Mouse (Mus musculus) limb, embryonic 12.5 days (tissue): ENCODE data around the gene Prdm2. TPM values are rescaled to one million over a fixed set of nuclear protein-coding genes. Genes with fewer than 3 reads are reported as not detected.
A peak's percentile ranks its signal among the peaks of the same experiment; 100 is the strongest.

Source experiments
- ATAC-seq: fragments of 200-750 bp; cut with Nextera tagmentation; 2 replicates; pipeline ENCODE4 v1.8.0; 2017; ENCODE audit warnings: low read depth, moderate TSS enrichment; ENCODE audit not compliant: insufficient number of reproducible peaks, insufficient read depth, low FRiP score, low TSS enrichment
- H3K27ac ChIP-seq: fragments of 300-500 bp; sonication (generic); 2 replicates; pipeline ENCODE4 v1.5.1; 2016; ENCODE audit warnings: mild to moderate bottlenecking, moderate library complexity
- H3K27me3 ChIP-seq: fragments of 300-500 bp; sonication (generic); 2 replicates; pipeline ENCODE4 v1.6.1; 2016; ENCODE audit warnings: mild to moderate bottlenecking, moderate library complexity
- H3K36me3 ChIP-seq: fragments of 300-500 bp; sonication (generic); 2 replicates; pipeline ENCODE4 v1.6.1; 2016; ENCODE audit warnings: mild to moderate bottlenecking, moderate library complexity
- H3K4me1 ChIP-seq: fragments of 300-500 bp; sonication (generic); replicated peaks from 2 replicates; pipeline ENCODE4 v1.6.1; 2016
- H3K4me2 ChIP-seq: fragments of 300-500 bp; sonication (generic); 2 replicates; pipeline ENCODE4 v1.6.1; 2016; ENCODE audit warnings: mild to moderate bottlenecking, moderate library complexity
- H3K4me3 ChIP-seq: fragments of 300-500 bp; sonication (generic); replicated peaks from 2 replicates; pipeline ENCODE4 v1.5.1; 2016; ENCODE audit warnings: mild to moderate bottlenecking
- H3K9ac ChIP-seq: fragments of 300-500 bp; sonication (generic); replicated peaks from 2 replicates; pipeline ENCODE4 v1.6.1; 2016; ENCODE audit warnings: mild to moderate bottlenecking, moderate library complexity
- H3K9me3 ChIP-seq: fragments of 300-500 bp; sonication (generic); 2 replicates; pipeline ENCODE4 v1.6.1; 2016; ENCODE audit warnings: mild to moderate bottlenecking, moderate library complexity
- WGBS: fragments of 180-500 bp; shearing (Covaris S2); methylation state at CpG from one replicate; pipeline ENCODE4 v1.1.7; 2016; 5-methylcytosine and 5-hydroxymethylcytosine counted together
- polyA plus RNA-seq: library from polyadenylated mRNA; unstranded; fragments of >200 nt; fragmentation: Nextera tagmentation; extraction: Ambion mirVana; gene quantifications from 2 replicates; pipeline ENCODE4 v1.2.1, GENCODE M21; 2016

Prdm2 gene
- polyA plus RNA-seq, 1 experiment from 2014 or later: 16.2 TPM

DNA sequence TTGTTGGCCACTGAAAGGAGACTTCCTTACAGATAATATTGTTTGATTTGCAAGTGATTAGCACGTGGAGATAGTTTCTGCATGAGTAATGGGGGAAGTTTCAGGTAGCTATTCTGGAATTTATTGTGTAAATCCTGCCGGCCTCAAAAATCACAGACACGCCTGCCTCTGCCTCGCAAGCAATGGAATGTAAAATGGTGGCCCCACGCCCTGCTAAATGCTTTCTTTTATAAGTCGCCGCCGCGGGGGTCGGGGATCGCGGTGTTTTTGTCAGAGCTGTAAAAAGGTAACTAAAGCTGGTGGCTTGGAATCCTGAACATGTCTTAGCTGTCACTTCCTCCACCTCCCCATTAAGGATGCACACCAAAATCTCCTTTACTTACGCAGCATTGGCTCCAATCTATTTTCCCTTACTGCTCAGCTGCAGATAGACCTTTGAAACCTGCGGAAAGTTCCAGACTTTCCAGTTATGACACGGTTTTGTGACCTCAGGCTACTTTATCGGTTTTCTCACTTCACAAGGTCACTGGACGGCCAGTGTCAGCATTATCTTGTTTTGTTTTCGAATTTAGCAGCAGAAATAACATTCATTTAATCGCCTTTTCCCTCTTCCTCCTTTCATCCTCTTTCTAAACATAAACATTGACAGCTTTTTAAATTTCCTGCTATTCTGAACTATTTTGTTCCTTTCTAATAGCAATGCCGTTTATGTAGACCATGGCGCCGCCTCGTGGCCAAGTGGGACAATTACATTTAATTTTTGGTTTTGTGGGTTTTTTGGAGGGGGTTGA lies 25.6 kb upstream of the Prdm2 start:
- Histone ChIP-seq H3K9me3 (peaks cover 10% of the 10 kb centered on the region), H3K27me3 (no peaks in the 10 kb centered on the region), H3K27ac (peak overlapping the region; percentile 7; the same call in 1 of the 2 replicates), H3K4me3 (no peak overlapping the region), H3K4me2 (peak overlapping the region; percentile 28), H3K4me1 (peaks cover 4% of the 10 kb centered on the region; the same call in 1 of the 2 replicates), H3K9ac (no peak overlapping the region), H3K36me3 (no peaks in the 10 kb centered on the region)
- 25% methylated on average over 23 of the region's 23 CpGs for WGBS
- no peak for ATAC-seq

DNA sequence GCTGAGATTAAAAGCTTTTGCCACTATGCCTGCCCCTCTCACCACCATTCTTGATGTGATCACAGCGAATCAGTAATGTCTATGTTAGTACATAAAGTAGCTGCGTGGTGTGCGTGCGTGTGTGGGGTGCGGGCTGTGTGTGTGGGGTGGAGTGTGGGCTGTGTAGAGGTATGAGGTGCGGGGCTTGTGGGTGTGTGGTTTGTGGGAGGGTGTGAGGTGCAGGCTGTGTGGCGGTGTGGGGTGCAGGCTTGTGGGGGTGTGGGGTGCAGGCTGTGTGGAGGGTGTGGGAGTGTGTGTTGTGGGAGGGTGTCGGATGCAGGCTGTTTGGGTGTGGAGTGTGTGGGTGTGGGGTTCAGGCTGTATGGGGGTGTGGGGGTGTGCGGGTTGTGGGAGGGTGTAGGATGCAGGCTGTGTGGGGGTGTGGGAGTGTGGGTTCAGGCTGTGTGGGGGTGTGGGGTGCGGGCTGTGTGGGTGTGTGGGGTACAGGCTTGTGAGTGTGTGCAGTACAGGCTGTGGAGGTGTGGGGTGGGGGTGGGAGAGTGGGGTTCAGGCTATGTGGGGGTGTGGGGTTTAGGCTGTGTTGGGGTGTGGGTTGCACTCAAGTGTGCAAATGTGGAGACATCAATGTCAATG lies 19.1 kb upstream of the Prdm2 start:
- H3K4me1 ChIP-seq: peaks cover 10% of the 10 kb centered on the region
- ATAC-seq: peak; percentile 68
- H3K27me3 ChIP-seq: no peaks in the 10 kb centered on the region
- no peaks in the 10 kb centered on the region for H3K36me3 ChIP-seq
- no peak overlapping the region for H3K4me2 ChIP-seq
- no peak overlapping the region for H3K4me3 ChIP-seq
- peaks cover 10% of the 10 kb centered on the region for H3K9me3 ChIP-seq
- H3K9ac ChIP-seq: no peak overlapping the region
- peak overlapping the region; percentile 72 for H3K27ac ChIP-seq
- WGBS: 83% methylated on average over 10 of the region's 10 CpGs

DNA sequence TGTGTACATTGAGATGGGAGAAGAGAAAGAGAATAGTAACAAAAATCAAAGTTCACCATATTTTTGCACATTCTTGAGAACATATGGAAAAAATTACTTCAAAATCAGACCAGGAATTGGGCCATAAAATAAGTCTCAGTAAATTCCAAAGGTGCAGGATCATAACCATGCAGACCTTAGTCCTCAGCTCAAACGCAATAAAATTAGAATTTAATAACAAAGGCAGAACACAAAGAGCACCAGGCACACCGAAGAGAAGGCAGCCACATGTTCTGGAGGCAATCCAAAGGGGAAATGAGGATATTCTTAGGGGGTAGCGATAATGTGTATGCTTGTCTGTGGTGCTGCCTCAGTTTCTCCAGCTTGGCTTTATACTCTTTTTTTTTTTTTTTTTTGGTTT lies 18.3 kb upstream of the Prdm2 start:
- Histone ChIP-seq H3K4me3 (no peak overlapping the region), H3K36me3 (no peaks in the 10 kb centered on the region), H3K4me2 (no peak overlapping the region), H3K27ac (no peak overlapping the region; the same call in 1 of the 2 replicates), H3K27me3 (no peaks in the 10 kb centered on the region), H3K4me1 (peaks cover 10% of the 10 kb centered on the region), H3K9ac (no peak overlapping the region), H3K9me3 (peaks cover 10% of the 10 kb centered on the region)
- WGBS: 21% methylated on average over 3 of the region's 3 CpGs
- ATAC-seq: peak; percentile 63

DNA sequence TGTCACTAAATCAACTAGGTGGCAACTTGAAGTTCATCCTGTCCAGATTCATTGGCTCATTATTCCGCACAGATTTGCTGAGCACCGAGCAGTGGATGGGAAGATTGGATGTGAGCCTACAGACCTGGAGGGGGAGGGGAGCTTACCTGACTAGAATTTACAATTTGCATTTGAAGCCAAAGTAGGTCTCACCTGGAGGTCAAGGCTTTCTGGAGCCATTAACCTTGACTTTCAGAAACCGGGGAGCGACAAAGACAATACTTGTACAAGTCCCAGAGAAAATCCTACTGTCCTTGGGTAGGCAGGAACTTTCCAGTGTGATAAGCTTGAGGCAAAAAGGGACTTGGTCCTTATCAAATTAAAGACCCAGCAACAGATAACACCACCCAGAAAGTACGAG lies 15.2 kb upstream of the Prdm2 start:
- H3K9ac ChIP-seq: no peak overlapping the region
- H3K4me3 ChIP-seq: no peak overlapping the region
- H3K4me2 ChIP-seq: no peak overlapping the region
- no peaks in the 10 kb centered on the region for H3K27me3 ChIP-seq
- peaks cover 15% of the 10 kb centered on the region for H3K4me1 ChIP-seq
- WGBS: 72% methylated on average over 5 of the region's 5 CpGs
- no peak overlapping the region for H3K27ac ChIP-seq
- no peak for ATAC-seq
- H3K36me3 ChIP-seq: no peaks in the 10 kb centered on the region
- H3K9me3 ChIP-seq: no peaks in the 10 kb centered on the region

DNA sequence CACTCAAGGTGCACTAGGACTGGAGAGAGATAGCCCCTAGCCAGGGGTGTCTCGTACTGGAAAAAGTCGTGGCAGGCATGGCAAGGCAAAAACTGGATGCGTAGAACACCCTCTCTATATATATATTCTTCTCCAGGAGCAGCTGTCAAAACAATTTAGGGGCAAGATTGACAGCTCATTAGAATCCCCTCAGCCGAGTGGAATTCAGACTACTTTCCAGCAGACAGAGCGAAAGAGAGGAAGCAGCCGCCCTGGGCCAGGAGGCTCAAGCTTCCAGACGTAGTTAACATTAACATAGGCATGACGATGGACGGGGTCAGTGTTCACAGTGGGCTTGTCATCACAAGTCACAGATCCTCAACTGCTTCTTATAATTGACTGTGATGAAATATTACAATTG lies 13.1 kb upstream of the Prdm2 start:
- WGBS: 43% methylated on average over 9 of the region's 9 CpGs
- Histone ChIP-seq H3K9me3 (no peaks in the 10 kb centered on the region), H3K4me1 (peaks cover 15% of the 10 kb centered on the region), H3K4me2 (no peak overlapping the region), H3K27me3 (no peaks in the 10 kb centered on the region), H3K9ac (no peak overlapping the region), H3K27ac (no peak overlapping the region), H3K4me3 (no peak overlapping the region), H3K36me3 (no peaks in the 10 kb centered on the region)
- ATAC-seq: no peak

DNA sequence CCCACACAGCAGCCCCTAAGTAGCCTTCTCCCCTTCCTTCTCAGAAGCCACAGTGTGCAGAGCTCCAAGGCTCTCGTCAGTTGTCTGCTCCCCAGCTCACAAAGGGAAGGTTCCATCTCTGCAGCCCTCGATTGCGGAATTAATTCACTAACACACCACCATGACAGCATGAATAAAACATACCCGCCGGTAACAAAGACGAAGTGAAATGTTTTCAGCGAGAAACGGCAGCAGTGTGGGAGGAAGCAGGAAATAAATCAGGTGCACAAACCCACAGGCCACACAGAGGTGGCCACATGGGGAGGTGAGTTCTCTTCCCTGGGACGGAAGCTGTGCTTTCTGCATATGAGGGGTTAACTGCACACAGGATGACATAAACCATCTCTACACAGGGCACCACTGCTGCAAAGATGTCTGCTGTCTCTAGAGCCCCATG lies 6.5 kb upstream of the Prdm2 start:
- Histone ChIP-seq H3K9me3 (no peaks in the 10 kb centered on the region), H3K27me3 (no peaks in the 10 kb centered on the region), H3K9ac (no peak overlapping the region), H3K4me3 (no peak overlapping the region), H3K36me3 (no peaks in the 10 kb centered on the region), H3K27ac (no peak overlapping the region), H3K4me1 (no peaks in the 10 kb centered on the region), H3K4me2 (no peak overlapping the region)
- WGBS: 55% methylated on average over 9 of the region's 9 CpGs
- ATAC-seq: no peak

DNA sequence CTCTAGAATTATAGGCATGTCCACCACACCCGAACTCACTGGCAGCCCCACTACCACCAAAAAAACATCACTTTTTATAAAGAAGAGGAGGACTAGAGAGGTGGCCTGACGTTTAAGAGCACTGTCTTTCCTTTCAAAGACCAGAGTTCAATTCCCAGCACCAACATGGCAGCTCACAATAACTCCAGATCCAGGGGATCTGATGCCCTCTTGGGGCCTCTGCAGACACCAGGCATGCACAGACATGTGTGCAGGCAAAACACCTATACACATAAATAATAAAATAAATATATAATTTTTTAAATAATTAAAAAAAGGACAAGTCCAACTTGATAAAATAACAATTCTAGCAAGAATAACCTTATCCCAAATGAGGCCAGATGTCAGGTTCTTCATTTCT lies 6.1 kb upstream of the Prdm2 start:
- no peak for ATAC-seq
- no peaks in the 10 kb centered on the region for H3K36me3 ChIP-seq
- no peaks in the 10 kb centered on the region for H3K9me3 ChIP-seq
- H3K4me3 ChIP-seq: no peak overlapping the region
- no peaks in the 10 kb centered on the region for H3K27me3 ChIP-seq
- no peak overlapping the region for H3K4me2 ChIP-seq
- no peaks in the 10 kb centered on the region for H3K4me1 ChIP-seq
- WGBS: 74% methylated on average over 2 of the region's 2 CpGs
- no peak overlapping the region for H3K27ac ChIP-seq
- no peak overlapping the region for H3K9ac ChIP-seq

DNA sequence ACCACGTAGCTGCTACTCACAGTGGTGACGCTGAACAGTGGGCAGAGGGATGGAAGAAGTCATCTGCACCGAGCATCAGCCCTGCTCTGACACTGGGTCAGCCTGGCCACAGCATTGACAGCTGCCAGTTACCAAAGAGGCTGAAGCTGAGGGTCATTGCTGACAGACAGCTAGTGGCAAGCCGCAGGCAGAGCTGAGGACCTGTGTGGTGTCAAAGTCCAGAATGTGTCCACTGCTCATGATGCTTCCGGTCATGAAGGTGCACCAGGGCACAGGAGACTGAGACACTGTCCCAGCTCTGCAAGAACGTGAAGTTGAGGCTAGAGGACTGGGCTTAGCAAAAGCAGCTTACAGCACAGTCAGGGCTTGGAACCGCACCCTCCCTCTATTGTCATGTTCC lies 4.4 kb upstream of the Prdm2 start:
- Histone ChIP-seq H3K9me3 (no peaks in the 10 kb centered on the region), H3K4me1 (peaks cover 4% of the 10 kb centered on the region; the same call in 1 of the 2 replicates), H3K36me3 (no peaks in the 10 kb centered on the region), H3K9ac (no peak overlapping the region), H3K4me3 (no peak overlapping the region), H3K27me3 (no peaks in the 10 kb centered on the region), H3K27ac (no peak overlapping the region), H3K4me2 (no peak overlapping the region)
- no peak for ATAC-seq
- WGBS: 80% methylated on average over 7 of the region's 7 CpGs

DNA sequence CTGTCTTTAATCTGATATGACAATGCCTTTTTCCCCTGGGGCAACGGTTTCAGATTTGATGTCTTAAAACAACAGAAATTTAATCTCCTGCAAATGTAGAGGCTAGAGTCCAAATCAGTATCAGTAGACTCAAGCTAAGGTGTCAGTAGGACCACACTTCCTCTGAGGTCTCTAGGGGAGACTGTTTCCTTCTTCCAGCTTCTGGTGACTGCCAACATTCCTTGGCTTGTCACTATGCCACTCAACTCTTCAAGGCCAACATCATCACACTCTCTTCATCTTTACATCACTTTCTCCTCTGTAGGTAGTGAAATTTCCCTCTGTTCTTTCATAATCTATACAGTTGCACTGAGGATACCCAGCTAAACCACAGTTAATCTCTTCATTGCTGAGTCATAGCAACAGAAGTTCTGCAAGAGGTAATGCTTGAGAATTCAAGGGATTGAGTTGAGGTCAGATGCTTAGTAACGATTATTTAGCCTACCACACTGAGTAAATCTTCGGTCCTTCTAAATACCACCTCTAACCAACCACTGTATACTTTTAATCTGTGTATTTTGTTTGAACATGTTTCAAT lies 1.5 kb upstream of the Prdm2 start:
- WGBS: 91% methylated on average over 3 of the region's 3 CpGs
- ATAC-seq: no peak
- no peak overlapping the region for H3K4me2 ChIP-seq

DNA sequence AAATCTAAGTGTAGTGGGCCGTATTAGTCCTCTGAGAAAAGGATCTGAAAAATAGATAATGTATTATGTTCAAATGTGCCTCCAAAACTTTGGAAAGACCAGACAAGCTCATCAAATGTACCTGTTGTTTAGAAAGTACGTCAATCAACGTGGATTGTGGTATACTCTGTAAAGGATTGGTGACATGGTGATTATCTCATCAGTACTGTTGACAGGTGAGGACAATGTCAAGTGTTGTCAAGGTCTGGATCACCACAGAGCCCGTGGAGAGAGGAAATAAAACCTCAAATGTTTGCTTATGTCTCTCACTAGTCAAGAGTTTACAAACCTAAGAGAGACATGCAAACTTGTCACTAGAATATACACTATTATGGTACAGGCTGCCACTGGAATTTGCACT lies 776 bp upstream of the Prdm2 start:
- no peak for ATAC-seq
- H3K9ac ChIP-seq: no peak overlapping the region
- H3K36me3 ChIP-seq: no peaks in the 10 kb centered on the region
- no peak overlapping the region for H3K27ac ChIP-seq
- H3K4me1 ChIP-seq: peaks cover 19% of the 10 kb centered on the region
- WGBS: 90% methylated on average over 4 of the region's 4 CpGs
- no peaks in the 10 kb centered on the region for H3K27me3 ChIP-seq
- no peak overlapping the region for H3K4me2 ChIP-seq
- H3K4me3 ChIP-seq: no peak overlapping the region
- no peaks in the 10 kb centered on the region for H3K9me3 ChIP-seq

More for the DNA sequence above, 1.5 kb upstream of the Prdm2 start:
- no peak overlapping the region for H3K9ac ChIP-seq
- no peak overlapping the region for H3K4me3 ChIP-seq
- H3K27ac ChIP-seq: no peak overlapping the region
- no peaks in the 10 kb centered on the region for H3K36me3 ChIP-seq
- peaks cover 19% of the 10 kb centered on the region for H3K4me1 ChIP-seq
- H3K27me3 ChIP-seq: no peaks in the 10 kb centered on the region
- H3K9me3 ChIP-seq: no peaks in the 10 kb centered on the region

DNA sequence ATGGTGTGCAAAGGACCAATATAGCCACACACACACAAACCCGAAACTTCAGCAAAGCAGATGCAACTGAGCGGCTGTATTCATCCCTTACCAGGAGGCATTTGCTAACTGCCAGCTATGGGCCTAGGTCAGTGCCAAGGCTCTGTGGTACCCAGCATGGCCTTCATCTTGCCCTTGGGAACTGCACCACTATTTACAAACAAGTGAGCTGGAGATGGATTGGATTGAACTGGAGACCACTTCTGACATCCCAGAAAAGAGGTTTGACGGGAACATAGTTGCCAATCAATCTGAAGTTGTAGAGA lies 332 bp upstream of the Prdm2 start:
- H3K4me2 ChIP-seq: peak overlapping the region; percentile 76; the same call in 1 of the 2 replicates
- H3K4me1 ChIP-seq: peaks cover 19% of the 10 kb centered on the region
- WGBS: 95% methylated on average over 3 of the region's 3 CpGs
- peak overlapping the region; percentile 92; the same call in 1 of the 2 replicates for H3K27ac ChIP-seq
- no peaks in the 10 kb centered on the region for H3K36me3 ChIP-seq
- no peak overlapping the region for H3K9ac ChIP-seq
- H3K9me3 ChIP-seq: no peaks in the 10 kb centered on the region
- peak overlapping the region; percentile 84 for H3K4me3 ChIP-seq
- H3K27me3 ChIP-seq: no peaks in the 10 kb centered on the region
- 0 out of 2 replicates have a peak, but pooled peaks have one; percentile 10 for ATAC-seq
